Mouse (Mus musculus): Measurements from ENCODE around the gene Minpp1. TPM values are rescaled to one million over a fixed set of nuclear protein-coding genes. Genes with fewer than 3 reads are reported as not detected.

The Minpp1 gene
- 21.0 to 23.1 TPM (median 21.8 TPM) in 4 replicates for total RNA-seq (2023)

GRCm38 (mm10) chr19:32485681-32486105 is at the start of gene Minpp1:
Gene Minpp1 (plus strand): TSS chr19:32485769.

GRCm38 (mm10) chr19:32466478-32466877 is 19.1 kb upstream of the Minpp1 start, which contains the start of gene Rpl9-ps6:
Gene Rpl9-ps6 (minus strand): TSS chr19:32466578.

Other genes with a start within 250 kb of the Minpp1 start
- 166 to 190 TPM (median 190 TPM) in 4 replicates for gene Sgms1, start 96.1 kb upstream of the Minpp1 start, total RNA-seq (2023)
- 77.3 to 93.0 TPM (median 91.3 TPM) in 4 replicates for gene Rpl9-ps6, start 19.2 kb upstream of the Minpp1 start, total RNA-seq (2023)
- 0.36 TPM in 1 of 4 replicates, not detected in the others for gene Papss2, start 110.0 kb downstream of the Minpp1 start, total RNA-seq (2023)

All from B cell, adult 62 days (primary cell).